Mouse (Mus musculus): Measurements from ENCODE around the gene Camta1.

Camta1 gene

GRCm38 (mm10) chr4:151305761-151306160 is 555.9 kb downstream of the Camta1 start:
- no peak for ATAC-seq (ENCODE audit: insufficient number of reproducible peaks, low FRiP score, low TSS enrichment)

GRCm38 (mm10) chr4:151303931-151304330 is 557.7 kb downstream of the Camta1 start:
- no peak for ATAC-seq (ENCODE audit: insufficient number of reproducible peaks, low FRiP score, low TSS enrichment)

GRCm38 (mm10) chr4:151303436-151303835 is 558.2 kb downstream of the Camta1 start:
- ATAC-seq (ENCODE audit: insufficient number of reproducible peaks, low FRiP score, low TSS enrichment) = no peak

GRCm38 (mm10) chr4:151302195-151303126 is 559.2 kb downstream of the Camta1 start:
- no peak for ATAC-seq (ENCODE audit: insufficient number of reproducible peaks, low FRiP score, low TSS enrichment)

- no peak for ATAC-seq (ENCODE audit: insufficient number of reproducible peaks, low FRiP score, low TSS enrichment)
Measured at GRCm38 (mm10) chr4:151301337-151301736, 560.3 kb downstream of the Camta1 start.

GRCm38 (mm10) chr4:151300706-151301105 is 561.0 kb downstream of the Camta1 start:
- no peak for ATAC-seq (ENCODE audit: insufficient number of reproducible peaks, low FRiP score, low TSS enrichment)

GRCm38 (mm10) chr4:151295515-151296203 is 566.0 kb downstream of the Camta1 start:
- no peak for ATAC-seq (ENCODE audit: insufficient number of reproducible peaks, low FRiP score, low TSS enrichment)

GRCm38 (mm10) chr4:151288893-151289585 is 572.6 kb downstream of the Camta1 start:
- ATAC-seq (ENCODE audit: insufficient number of reproducible peaks, low FRiP score, low TSS enrichment) = no peak

- peak; percentile 33; the same call in 1 of the 2 replicates for ATAC-seq (ENCODE audit: insufficient number of reproducible peaks, low FRiP score, low TSS enrichment)
Measured at GRCm38 (mm10) chr4:151285905-151286445, 575.7 kb downstream of the Camta1 start.

- no peak for ATAC-seq (ENCODE audit: insufficient number of reproducible peaks, low FRiP score, low TSS enrichment)
Measured at GRCm38 (mm10) chr4:151285432-151285831, 576.2 kb downstream of the Camta1 start.

GRCm38 (mm10) chr4:151283092-151283741 is 578.5 kb downstream of the Camta1 start:
- ATAC-seq (ENCODE audit: insufficient number of reproducible peaks, low FRiP score, low TSS enrichment) = no peak

- no peak for ATAC-seq (ENCODE audit: insufficient number of reproducible peaks, low FRiP score, low TSS enrichment)
Measured at GRCm38 (mm10) chr4:151282103-151282502, 579.6 kb downstream of the Camta1 start.

- ATAC-seq (ENCODE audit: insufficient number of reproducible peaks, low FRiP score, low TSS enrichment) = no peak
Measured at GRCm38 (mm10) chr4:151275292-151275691, 586.4 kb downstream of the Camta1 start.

GRCm38 (mm10) chr4:151263786-151264414 is 597.8 kb downstream of the Camta1 start:
- ATAC-seq (ENCODE audit: insufficient number of reproducible peaks, low FRiP score, low TSS enrichment) = no peak

GRCm38 (mm10) chr4:151263052-151263451 is 598.6 kb downstream of the Camta1 start:
- ATAC-seq (ENCODE audit: insufficient number of reproducible peaks, low FRiP score, low TSS enrichment) = no peak

- ATAC-seq (ENCODE audit: insufficient number of reproducible peaks, low FRiP score, low TSS enrichment) = no peak
Measured at GRCm38 (mm10) chr4:151256622-151257021, 605.1 kb downstream of the Camta1 start.

- ATAC-seq (ENCODE audit: insufficient number of reproducible peaks, low FRiP score, low TSS enrichment) = no peak
Measured at GRCm38 (mm10) chr4:151250824-151251223, 610.9 kb downstream of the Camta1 start.

GRCm38 (mm10) chr4:151245068-151245797 is 616.4 kb downstream of the Camta1 start:
- ATAC-seq (ENCODE audit: insufficient number of reproducible peaks, low FRiP score, low TSS enrichment) = no peak

GRCm38 (mm10) chr4:151243445-151243844 is 618.2 kb downstream of the Camta1 start:
- no peak for ATAC-seq (ENCODE audit: insufficient number of reproducible peaks, low FRiP score, low TSS enrichment)
